ENCODE assay signal across 35 mouse cellular contexts in the genomic region with DNA sequence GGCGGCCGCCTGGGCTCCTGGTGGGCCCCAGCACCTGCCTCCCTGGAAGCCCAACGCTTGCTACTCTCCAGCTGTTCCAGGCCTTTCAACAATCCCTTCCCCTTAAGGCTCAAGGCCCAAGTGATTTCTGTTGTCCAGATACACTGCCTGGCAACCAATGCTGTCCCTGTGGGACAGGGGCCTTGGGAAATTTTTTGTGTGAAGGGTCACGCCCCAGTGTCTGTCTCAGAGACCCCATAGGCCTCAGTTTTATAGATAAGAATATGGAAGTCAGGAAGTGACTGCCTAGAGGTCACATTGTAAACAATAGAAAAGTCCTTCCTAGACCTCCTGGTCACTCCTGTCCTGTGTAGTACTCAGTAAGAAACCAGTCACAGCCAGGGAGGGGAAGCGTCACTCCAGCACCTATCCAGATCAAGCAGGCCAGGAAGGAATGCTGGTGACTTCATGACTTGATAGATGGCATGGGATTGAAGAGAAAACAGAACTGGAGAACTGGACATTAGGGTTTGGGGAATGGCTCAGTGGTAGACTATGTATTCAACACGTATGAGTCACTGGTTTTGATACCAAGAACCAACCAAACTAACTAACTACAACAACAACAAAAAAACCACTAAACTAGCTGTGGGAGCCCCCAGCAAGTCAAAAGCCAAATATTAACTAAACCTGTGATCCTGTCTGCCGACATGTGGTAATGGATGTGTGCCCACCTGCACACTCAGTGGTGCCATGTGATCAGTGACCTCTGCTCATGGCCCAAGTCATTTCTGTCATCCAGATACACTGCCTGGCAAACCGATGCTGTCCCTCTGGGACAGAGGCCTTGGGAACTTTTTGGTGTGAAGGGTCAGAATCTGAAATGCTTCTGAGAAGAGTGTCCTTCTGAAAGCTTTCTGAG. TPM values are rescaled to one million over a fixed set of nuclear protein-coding genes. Genes with fewer than 3 reads are reported as not detected.
DNase-seq lines count a peak whose midpoint lies in the region; ATAC-seq and TF ChIP-seq lines count a peak whose summit lies in the region.
"Had no signal": no experiment of that assay in that cellular context is flagged by ENCODE, and none has a peak within 500 bp of the region (broad histone marks: within the 10 kb centered on the region; RNA-seq: fewer than 3 reads in every experiment).

No protein-coding gene starts in this region.

- no peak for TF ChIP-seq EP300 in liver, postnatal 0 days (IDR thresholded peaks at IDR 0.05; ENCODE audit: low read depth)

- no peak for TF ChIP-seq CTCF in gastrocnemius, adult 2 months (IDR thresholded peaks at IDR 0.05)
- no peak for TF ChIP-seq CTCF in liver, postnatal 0 days (IDR thresholded peaks at IDR 0.05; ENCODE audit: low read depth)

- H3K9me3 ChIP-seq in heart, embryonic 15.5 days (replicated peaks), result no peaks in the 10 kb centered on the region
- H3K9me3 ChIP-seq in liver, embryonic 15.5 days (replicated peaks), result no peaks in the 10 kb centered on the region
- H3K9me3 ChIP-seq in liver, postnatal 0 days (ENCODE audit: low read length), result no peaks in the 10 kb centered on the region
- H3K9me3 ChIP-seq in limb, embryonic 12.5 days, result no peaks in the 10 kb centered on the region
- H3K9me3 ChIP-seq: embryonic facial prominence, embryonic 13.5 days; forebrain, embryonic 12.5 days; hindbrain, embryonic 15.5 days; limb, embryonic 13.5 days; midbrain, embryonic 12.5 days had no signal

- no peak for DNase-seq in gastrocnemius, adult 2 months
- no peak for DNase-seq in gastrocnemius, adult 18-20 months (ENCODE audit: low spot score)
- no peak for DNase-seq in heart, postnatal 36 days
- no peak for DNase-seq in liver, postnatal 0 days
- DNase-seq in cerebellum, adult 9-11 months, result no peak
- DNase-seq: B cell, adult 2 months; cerebellum, adult 18-20 months; cerebellum, postnatal 36 days; embryo, embryonic 11 days; kidney, adult 2 months; kidney, postnatal 14 days; lung, adult 18-20 months; thymus, adult 2 months; thymus, postnatal 4 days had no signal

- H3K36me3 ChIP-seq in heart, embryonic 15.5 days, result peaks cover 55% of the 10 kb centered on the region
- peaks cover 98% of the 10 kb centered on the region for H3K36me3 ChIP-seq in liver, embryonic 15.5 days (replicated peaks)
- H3K36me3 ChIP-seq in liver, postnatal 0 days (replicated peaks; ENCODE audit: insufficient read depth, low read length), result peaks cover 74% of the 10 kb centered on the region
- H3K36me3 ChIP-seq in limb, embryonic 12.5 days, result peaks cover 96% of the 10 kb centered on the region

- no peak overlapping the region for H3K4me2 ChIP-seq in heart, embryonic 15.5 days
- no peak overlapping the region for H3K4me2 ChIP-seq in liver, embryonic 15.5 days
- H3K4me2 ChIP-seq in liver, postnatal 0 days (ENCODE audit: low read depth, low read length), result no peak overlapping the region
- no peak overlapping the region for H3K4me2 ChIP-seq in limb, embryonic 12.5 days
- H3K4me2 ChIP-seq: embryonic facial prominence, embryonic 13.5 days; forebrain, embryonic 12.5 days; hindbrain, embryonic 15.5 days; limb, embryonic 13.5 days; midbrain, embryonic 12.5 days had no signal

- H3K27me3 ChIP-seq in heart, embryonic 15.5 days, result no peaks in the 10 kb centered on the region
- H3K27me3 ChIP-seq in liver, embryonic 15.5 days, result no peaks in the 10 kb centered on the region
- H3K27me3 ChIP-seq in liver, postnatal 0 days (ENCODE audit: insufficient read depth, low read length), result no peaks in the 10 kb centered on the region
- no peaks in the 10 kb centered on the region for H3K27me3 ChIP-seq in limb, embryonic 12.5 days
- H3K27me3 ChIP-seq: CH12.LX; embryonic facial prominence, embryonic 13.5 days; forebrain, embryonic 12.5 days; hindbrain, embryonic 15.5 days; limb, embryonic 13.5 days; midbrain, embryonic 12.5 days had no signal

- no peak overlapping the region for H3K9ac ChIP-seq in heart, embryonic 15.5 days
- H3K9ac ChIP-seq in liver, embryonic 15.5 days, result no peak overlapping the region
- H3K9ac ChIP-seq in liver, postnatal 0 days (replicated peaks), result no peak overlapping the region
- H3K9ac ChIP-seq in limb, embryonic 12.5 days (replicated peaks), result no peak overlapping the region
- H3K9ac ChIP-seq: embryonic facial prominence, embryonic 13.5 days; forebrain, embryonic 12.5 days; hindbrain, embryonic 15.5 days; limb, embryonic 13.5 days; midbrain, embryonic 12.5 days had no signal

- no peaks in the 10 kb centered on the region for H3K4me1 ChIP-seq in heart, embryonic 15.5 days (replicated peaks)
- peaks cover 32% of the 10 kb centered on the region for H3K4me1 ChIP-seq in liver, embryonic 15.5 days (replicated peaks)
- H3K4me1 ChIP-seq in liver, postnatal 0 days (ENCODE audit: insufficient read depth), result peaks cover 9% of the 10 kb centered on the region
- H3K4me1 ChIP-seq in limb, embryonic 12.5 days (replicated peaks), result 0 out of 2 replicates have a peak, but pooled peaks cover 3% of the 10 kb centered on the region
- H3K4me1 ChIP-seq: embryonic facial prominence, embryonic 13.5 days; forebrain, embryonic 12.5 days; hindbrain, embryonic 15.5 days; midbrain, embryonic 12.5 days had no signal

- WGBS in heart, embryonic 15.5 days, result 72% methylated on average over 8 of the region's 8 CpGs
- WGBS in liver, embryonic 15.5 days (ENCODE audit: insufficient replicate concordance), result 83% methylated on average over 8 of the region's 8 CpGs
- WGBS in liver, postnatal 0 days (ENCODE audit: insufficient replicate concordance), result 85% methylated on average over 8 of the region's 8 CpGs
- 84% methylated on average over 8 of the region's 8 CpGs for WGBS in limb, embryonic 12.5 days

- 0 out of 2 replicates have a peak overlapping the region, but pooled peaks have one; percentile 24 for H3K27ac ChIP-seq in gastrocnemius, adult 2 months
- H3K27ac ChIP-seq in heart, embryonic 15.5 days, result peak overlapping the region; percentile 11; the same call in 1 of the 2 replicates
- peak overlapping the region; percentile 33; the same call in 1 of the 2 replicates for H3K27ac ChIP-seq in liver, embryonic 15.5 days (replicated peaks)
- no peak overlapping the region for H3K27ac ChIP-seq in liver, postnatal 0 days (ENCODE audit: low read depth)
- peak overlapping the region; percentile 29; the same call in 1 of the 2 replicates for H3K27ac ChIP-seq in limb, embryonic 12.5 days
- H3K27ac ChIP-seq: embryonic facial prominence, embryonic 13.5 days; forebrain, embryonic 12.5 days; hindbrain, embryonic 15.5 days; limb, embryonic 13.5 days; midbrain, embryonic 12.5 days had no signal

- intact Hi-C loops in gastrocnemius, adult 2 months (cut with DNase I), result no loop called here
- intact Hi-C loops in heart, postnatal 36 days (cut with DNase I), result no loop called here

- no peak overlapping the region for H3K4me3 ChIP-seq in gastrocnemius, adult 2 months
- H3K4me3 ChIP-seq in heart, embryonic 15.5 days, result no peak overlapping the region
- no peak overlapping the region for H3K4me3 ChIP-seq in liver, embryonic 15.5 days (replicated peaks)
- no peak overlapping the region for H3K4me3 ChIP-seq in liver, postnatal 0 days (ENCODE audit: low read depth, low read length)
- H3K4me3 ChIP-seq in limb, embryonic 12.5 days (replicated peaks), result no peak overlapping the region
- H3K4me3 ChIP-seq: embryonic facial prominence, embryonic 13.5 days; erythroblast, embryonic 14.5 days; forebrain, embryonic 12.5 days; hindbrain, embryonic 15.5 days; limb, embryonic 13.5 days; midbrain, embryonic 12.5 days had no signal

- ATAC-seq in heart, embryonic 15.5 days (replicated peaks; ENCODE audit: insufficient number of reproducible peaks, insufficient read depth, low FRiP score, low read depth), result no peak
- no peak for ATAC-seq in liver, embryonic 15.5 days (ENCODE audit: insufficient read depth)
- no peak for ATAC-seq in liver, postnatal 0 days
- no peak for ATAC-seq in limb, embryonic 12.5 days (ENCODE audit: insufficient number of reproducible peaks, insufficient read depth, low FRiP score, low TSS enrichment, low read depth)

RNA-seq across cellular contexts. Expression of gene 1700037H04Rik, which starts 11.3 kb away (rescaled TPM):
- 1 to 10 TPM; 3.6 to 4.5 TPM for total RNA-seq in gastrocnemius, adult 2 months (2021)
- total RNA-seq in gastrocnemius, adult 18-20 months (2021), result 1 to 10 TPM; 4.2 to 4.3 TPM
- polyA plus RNA-seq in heart, embryonic 15.5 days (2015; fragmentation: Nextera tagmentation; extraction: Ambion mirVana), result 59.5 and 71.3 TPM in 2 replicates
- total RNA-seq in heart, postnatal 36 days (2021), result 10 to 100 TPM in 1 of 2 experiments, 1 to 10 TPM in 1; 9.7 to 12.8 TPM
- 135 and 147 TPM in 2 replicates for polyA plus RNA-seq in liver, embryonic 15.5 days (2015; fragmentation: Nextera tagmentation; extraction: Ambion mirVana)
- 58.1 and 61.6 TPM in 2 replicates for polyA plus RNA-seq in liver, postnatal 0 days (2015; fragmentation: Nextera tagmentation; extraction: Ambion mirVana)
- polyA plus RNA-seq in limb, embryonic 12.5 days (2016; fragmentation: Nextera tagmentation; extraction: Ambion mirVana), result 58.2 and 62.2 TPM in 2 replicates

RNA-seq across cellular contexts. Expression of gene Gm11037, which starts 15.3 kb away (rescaled TPM):
- total RNA-seq in gastrocnemius, adult 2 months (2021), result not detected
- total RNA-seq in gastrocnemius, adult 18-20 months (2021), result not detected
- not detected in 2 replicates for polyA plus RNA-seq in heart, embryonic 15.5 days (2015; fragmentation: Nextera tagmentation; extraction: Ambion mirVana)
- total RNA-seq in heart, postnatal 36 days (2021), result not detected
- not detected in 2 replicates for polyA plus RNA-seq in liver, embryonic 15.5 days (2015; fragmentation: Nextera tagmentation; extraction: Ambion mirVana)
- not detected in 2 replicates for polyA plus RNA-seq in liver, postnatal 0 days (2015; fragmentation: Nextera tagmentation; extraction: Ambion mirVana)
- polyA plus RNA-seq in limb, embryonic 12.5 days (2016; fragmentation: Nextera tagmentation; extraction: Ambion mirVana), result not detected in 2 replicates
- total RNA-seq: CH12.LX; G1E; gastrocnemius, postnatal 4 days; hematopoietic stem cell, adult 5-6 weeks; layer of hippocampus, adult 18-20 months; layer of hippocampus, postnatal 25 days; megakaryocyte, adult 5-6 weeks; monocyte, adult 5-6 weeks; neutrophil, adult 5-6 weeks had no signal
- polyA plus RNA-seq: embryonic facial prominence, embryonic 13.5 days; erythroblast, embryonic 14.5 days; forebrain, embryonic 12.5 days; G1E; hindbrain, embryonic 15.5 days; intestine, embryonic 14.5 days; kidney, adult 2 months; limb, embryonic 13.5 days; midbrain, embryonic 12.5 days; small intestine, adult 2 months; stomach, embryonic 16.5 days; thymus, adult 2 months had no signal

RNA-seq across cellular contexts. Expression of gene Hspa12b, which starts 21.5 kb away (rescaled TPM):
- total RNA-seq in gastrocnemius, adult 2 months (2021), result 10 to 100 TPM; 11.7 to 14.8 TPM
- 10 to 100 TPM in 1 of 2 experiments, 1 to 10 TPM in 1; 8.9 to 14.9 TPM for total RNA-seq in gastrocnemius, adult 18-20 months (2021)
- polyA plus RNA-seq in heart, embryonic 15.5 days (2015; fragmentation: Nextera tagmentation; extraction: Ambion mirVana), result 10.0 and 11.4 TPM in 2 replicates
- total RNA-seq in heart, postnatal 36 days (2021), result 10 to 100 TPM; 32.1 to 44.1 TPM
- 1.8 and 1.9 TPM in 2 replicates for polyA plus RNA-seq in liver, embryonic 15.5 days (2015; fragmentation: Nextera tagmentation; extraction: Ambion mirVana)
- polyA plus RNA-seq in liver, postnatal 0 days (2015; fragmentation: Nextera tagmentation; extraction: Ambion mirVana), result 0.65 and 0.67 TPM in 2 replicates
- polyA plus RNA-seq in limb, embryonic 12.5 days (2016; fragmentation: Nextera tagmentation; extraction: Ambion mirVana), result 20.7 and 21.2 TPM in 2 replicates
- total RNA-seq: megakaryocyte, adult 5-6 weeks; monocyte, adult 5-6 weeks; neutrophil, adult 5-6 weeks had no signal

RNA-seq across cellular contexts. Expression of gene Cenpb, which starts 31.3 kb away (rescaled TPM):
- 10 to 100 TPM; 67.7 to 70.1 TPM for total RNA-seq in gastrocnemius, adult 2 months (2021)
- 10 to 100 TPM; 67.4 to 72.2 TPM for total RNA-seq in gastrocnemius, adult 18-20 months (2021)
- polyA plus RNA-seq in heart, embryonic 15.5 days (2015; fragmentation: Nextera tagmentation; extraction: Ambion mirVana), result 7.5 and 10.7 TPM in 2 replicates
- total RNA-seq in heart, postnatal 36 days (2021), result 10 to 100 TPM; 85.1 to 86.2 TPM
- polyA plus RNA-seq in liver, embryonic 15.5 days (2015; fragmentation: Nextera tagmentation; extraction: Ambion mirVana), result 4.1 and 5.4 TPM in 2 replicates
- 4.2 and 4.8 TPM in 2 replicates for polyA plus RNA-seq in liver, postnatal 0 days (2015; fragmentation: Nextera tagmentation; extraction: Ambion mirVana)
- polyA plus RNA-seq in limb, embryonic 12.5 days (2016; fragmentation: Nextera tagmentation; extraction: Ambion mirVana), result 11.8 and 14.9 TPM in 2 replicates

RNA-seq across cellular contexts. Expression of gene Cdc25b, which starts 38.1 kb away (rescaled TPM):
- 1 to 10 TPM; 1.5 TPM for total RNA-seq in gastrocnemius, adult 2 months (2021)
- under 1 TPM; 0.78 to 0.95 TPM for total RNA-seq in gastrocnemius, adult 18-20 months (2021)
- polyA plus RNA-seq in heart, embryonic 15.5 days (2015; fragmentation: Nextera tagmentation; extraction: Ambion mirVana), result 49.9 and 61.4 TPM in 2 replicates
- total RNA-seq in heart, postnatal 36 days (2021), result 1 to 10 TPM; 6.1 to 7.0 TPM
- 236 and 279 TPM in 2 replicates for polyA plus RNA-seq in liver, embryonic 15.5 days (2015; fragmentation: Nextera tagmentation; extraction: Ambion mirVana)
- 67.6 and 77.7 TPM in 2 replicates for polyA plus RNA-seq in liver, postnatal 0 days (2015; fragmentation: Nextera tagmentation; extraction: Ambion mirVana)
- polyA plus RNA-seq in limb, embryonic 12.5 days (2016; fragmentation: Nextera tagmentation; extraction: Ambion mirVana), result 55.4 and 55.5 TPM in 2 replicates
